Mouse (Mus musculus): Measurements from ENCODE around the gene Ccnd2. TPM values are rescaled to one million over a fixed set of nuclear protein-coding genes. Genes with fewer than 3 reads are reported as not detected.

The Ccnd2 gene
- polyA plus RNA-seq, 2 experiments = 143 to 1,147 TPM

DNA sequence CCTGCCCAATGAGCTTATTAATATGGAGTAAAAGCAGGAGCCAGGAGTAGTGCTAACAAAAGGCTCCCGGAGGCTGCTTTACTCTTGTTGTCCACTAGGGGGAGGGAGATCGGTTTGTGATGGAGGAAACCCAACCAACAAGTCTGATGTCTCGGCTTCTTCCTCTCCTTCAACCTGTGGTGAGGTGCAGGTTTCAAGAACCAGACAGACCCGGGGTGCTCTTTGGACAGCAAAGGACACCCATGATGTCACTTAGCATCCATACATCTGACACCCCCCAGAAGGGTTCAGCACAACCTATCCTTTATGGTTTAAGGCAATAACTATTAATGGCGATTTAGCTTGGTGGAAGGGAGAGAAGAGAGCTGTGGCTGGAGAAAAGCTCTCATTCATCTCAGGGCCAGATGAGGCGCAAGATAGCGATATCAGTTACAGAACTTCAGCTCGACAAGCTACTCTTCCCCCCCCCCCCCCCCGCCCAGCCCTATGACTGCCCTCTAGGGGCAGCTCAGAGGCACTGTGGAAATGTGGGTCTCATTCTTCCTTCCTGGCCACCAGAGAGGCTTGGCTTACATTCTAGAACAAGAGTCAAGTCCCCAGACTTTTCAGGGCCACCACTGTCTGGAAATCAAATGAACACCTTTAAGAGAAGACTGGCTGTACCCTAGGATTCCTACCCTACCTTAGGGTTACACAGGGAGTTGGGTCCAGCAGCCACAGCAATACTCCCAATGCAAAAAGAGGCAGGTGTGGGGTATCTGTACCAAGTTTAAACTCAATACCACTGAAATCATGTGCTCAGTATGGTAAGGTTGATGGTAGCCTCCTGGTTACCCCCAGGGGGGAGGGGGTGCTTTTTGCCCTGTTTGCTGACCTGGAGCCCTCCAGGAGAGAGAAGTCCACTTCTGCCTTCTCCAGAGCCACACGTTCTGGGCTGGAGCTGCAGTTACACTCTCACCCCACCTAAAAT, 9.6 kb downstream of the Ccnd2 start:
- TF ChIP-seq POLR2A (IDR thresholded peaks at IDR 0.05; ENCODE audit: borderline replicate concordance, extremely low read depth, insufficient read depth, insufficient read length) = no peak
- H3K4me1 ChIP-seq (ENCODE audit: control insufficient read depth, insufficient read depth, low read length) = peaks cover 19% of the 10 kb centered on the region
- ATAC-seq (ENCODE audit: low FRiP score, low read depth) = peak; percentile 21; the same call in 1 of the 2 replicates
- H3K27ac ChIP-seq (replicated peaks; ENCODE audit: low read depth, low read length) = no peak overlapping the region
- DNase-seq (ENCODE audit: low spot score) = peak; percentile 85
- H3K36me3 ChIP-seq (ENCODE audit: control insufficient read depth, insufficient read depth, low read length) = peaks cover 91% of the 10 kb centered on the region
- H3K27me3 ChIP-seq (ENCODE audit: control insufficient read depth, insufficient read depth, low read length) = no peaks in the 10 kb centered on the region
- no peak overlapping the region for H3K4me2 ChIP-seq (replicated peaks; ENCODE audit: low read depth, low read length, severe bottlenecking)
- H3K9me3 ChIP-seq (ENCODE audit: control insufficient read depth, low read length) = no peaks in the 10 kb centered on the region
- H3K9ac ChIP-seq (ENCODE audit: low read depth, low read length, severe bottlenecking) = no peak overlapping the region
- 37% methylated on average over 7 of the region's 10 CpGs for WGBS
- no peak overlapping the region for H3K4me3 ChIP-seq (replicated peaks; ENCODE audit: low read length)

DNA sequence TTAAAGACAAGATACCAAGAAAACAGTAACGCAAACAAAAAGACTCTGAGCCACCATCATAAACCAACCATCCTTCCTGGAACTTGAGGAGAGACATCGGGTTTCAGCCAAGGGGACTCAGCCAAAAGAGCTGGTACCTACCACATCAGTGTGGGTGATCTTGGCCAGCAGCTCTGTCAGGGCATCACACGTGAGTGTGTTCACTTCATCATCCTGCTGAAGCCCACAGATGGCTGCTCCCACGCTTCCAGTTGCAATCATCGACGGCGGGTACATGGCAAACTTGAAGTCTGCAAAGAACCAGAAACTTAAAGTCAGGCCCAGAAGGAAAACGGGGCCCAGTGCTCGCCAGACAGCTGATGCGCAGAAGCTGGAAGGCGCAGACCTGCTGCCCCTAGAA, 13.0 kb downstream of the Ccnd2 start:
- Histone ChIP-seq H3K9ac (ENCODE audit: low read depth, low read length, severe bottlenecking) (no peak overlapping the region), H3K4me2 (replicated peaks; ENCODE audit: low read depth, low read length, severe bottlenecking) (no peak overlapping the region), H3K9me3 (ENCODE audit: control insufficient read depth, low read length) (no peaks in the 10 kb centered on the region), H3K36me3 (ENCODE audit: control insufficient read depth, insufficient read depth, low read length) (peaks cover 91% of the 10 kb centered on the region), H3K27ac (replicated peaks; ENCODE audit: low read depth, low read length) (no peak overlapping the region), H3K4me1 (ENCODE audit: control insufficient read depth, insufficient read depth, low read length) (peaks cover 6% of the 10 kb centered on the region; the same call in 1 of the 2 replicates), H3K27me3 (ENCODE audit: control insufficient read depth, insufficient read depth, low read length) (no peaks in the 10 kb centered on the region), H3K4me3 (replicated peaks; ENCODE audit: low read length) (no peak overlapping the region)
- ATAC-seq (ENCODE audit: low FRiP score, low read depth) (no peak), DNase-seq (ENCODE audit: low spot score) (no peak)
- TF ChIP-seq POLR2A (IDR thresholded peaks at IDR 0.05; ENCODE audit: borderline replicate concordance, extremely low read depth, insufficient read depth, insufficient read length) = no peak
- WGBS = 96% methylated on average over 11 of the region's 11 CpGs

DNA sequence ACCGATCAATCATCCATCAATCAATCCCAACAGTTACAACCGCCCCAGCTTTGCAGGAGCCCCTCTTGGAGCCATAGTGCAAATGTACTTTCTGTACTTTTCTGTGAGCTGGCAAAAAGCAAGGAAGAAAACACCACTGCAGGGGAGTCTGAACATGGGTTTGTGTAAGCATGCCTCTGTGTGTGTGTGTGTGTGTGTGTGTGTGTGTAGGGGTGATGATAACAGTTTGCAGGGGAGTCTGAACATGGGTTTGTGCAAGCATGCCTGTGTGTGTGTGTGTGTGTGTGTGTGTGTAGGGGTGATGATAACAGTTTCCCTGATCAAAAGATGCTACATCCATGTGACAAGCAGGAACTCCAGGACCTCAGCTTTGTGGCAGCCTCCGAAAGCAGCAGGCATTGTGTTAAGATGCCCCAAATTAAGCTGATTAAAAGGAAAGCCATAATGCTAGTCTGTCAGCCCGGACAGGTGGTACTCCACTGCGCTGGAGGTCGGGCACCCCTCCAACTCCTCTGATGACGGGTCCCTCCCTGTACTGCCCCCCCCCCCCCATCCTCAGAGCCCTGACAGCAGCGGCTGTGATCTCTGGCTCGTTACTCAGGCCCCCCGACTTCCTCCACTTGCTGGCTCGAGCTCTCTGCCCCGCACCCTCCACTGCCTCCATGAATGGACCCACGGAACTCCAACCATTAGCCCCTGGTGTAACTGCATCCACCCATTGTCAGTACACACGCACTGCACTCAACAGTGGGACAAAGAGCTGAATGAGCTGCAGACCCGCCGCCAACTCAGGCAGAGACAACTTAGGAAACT, 18.4 kb downstream of the Ccnd2 start:
- Histone ChIP-seq H3K36me3 (ENCODE audit: control insufficient read depth, insufficient read depth, low read length) (peaks cover 98% of the 10 kb centered on the region), H3K9ac (ENCODE audit: low read depth, low read length, severe bottlenecking) (no peak overlapping the region), H3K4me1 (ENCODE audit: control insufficient read depth, insufficient read depth, low read length) (no peaks in the 10 kb centered on the region), H3K27ac (replicated peaks; ENCODE audit: low read depth, low read length) (no peak overlapping the region), H3K4me3 (replicated peaks; ENCODE audit: low read length) (no peak overlapping the region), H3K4me2 (replicated peaks; ENCODE audit: low read depth, low read length, severe bottlenecking) (no peak overlapping the region), H3K9me3 (ENCODE audit: control insufficient read depth, low read length) (no peaks in the 10 kb centered on the region), H3K27me3 (ENCODE audit: control insufficient read depth, insufficient read depth, low read length) (no peaks in the 10 kb centered on the region)
- ATAC-seq (ENCODE audit: low FRiP score, low read depth) (no peak), DNase-seq (ENCODE audit: low spot score) (no peak)
- 73% methylated on average over 16 of the region's 16 CpGs for WGBS
- TF ChIP-seq POLR2A (IDR thresholded peaks at IDR 0.05; ENCODE audit: borderline replicate concordance, extremely low read depth, insufficient read depth, insufficient read length) = no peak

DNA sequence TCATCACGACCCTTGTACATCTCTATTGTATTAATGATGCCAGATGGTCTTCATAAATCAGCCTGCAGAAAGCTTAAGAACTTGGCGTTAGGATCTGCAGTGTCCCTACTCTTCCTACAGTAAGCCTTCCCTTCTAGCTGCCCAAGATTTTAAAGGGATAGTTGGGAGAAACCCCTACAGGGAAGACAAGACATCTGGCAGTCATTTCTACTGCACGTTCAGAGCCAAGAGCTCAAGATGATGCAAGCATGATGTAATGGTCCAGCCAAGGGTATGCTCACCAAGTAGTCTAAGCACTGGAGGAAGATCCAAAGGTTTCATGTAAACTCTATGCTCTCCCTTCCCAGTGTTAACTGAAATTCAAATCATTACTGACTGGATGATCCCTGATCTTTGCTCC, 19.3 kb downstream of the Ccnd2 start:
- DNase-seq (ENCODE audit: low spot score) (no peak), ATAC-seq (ENCODE audit: low FRiP score, low read depth) (no peak)
- Histone ChIP-seq H3K4me2 (replicated peaks; ENCODE audit: low read depth, low read length, severe bottlenecking) (no peak overlapping the region), H3K4me1 (ENCODE audit: control insufficient read depth, insufficient read depth, low read length) (no peaks in the 10 kb centered on the region), H3K4me3 (replicated peaks; ENCODE audit: low read length) (no peak overlapping the region), H3K9me3 (ENCODE audit: control insufficient read depth, low read length) (no peaks in the 10 kb centered on the region), H3K36me3 (ENCODE audit: control insufficient read depth, insufficient read depth, low read length) (peaks cover 98% of the 10 kb centered on the region), H3K9ac (ENCODE audit: low read depth, low read length, severe bottlenecking) (no peak overlapping the region), H3K27me3 (ENCODE audit: control insufficient read depth, insufficient read depth, low read length) (no peaks in the 10 kb centered on the region), H3K27ac (replicated peaks; ENCODE audit: low read depth, low read length) (no peak overlapping the region)
- 64% methylated on average over 3 of the region's 3 CpGs for WGBS
- no peak for TF ChIP-seq POLR2A (IDR thresholded peaks at IDR 0.05; ENCODE audit: borderline replicate concordance, extremely low read depth, insufficient read depth, insufficient read length)

DNA sequence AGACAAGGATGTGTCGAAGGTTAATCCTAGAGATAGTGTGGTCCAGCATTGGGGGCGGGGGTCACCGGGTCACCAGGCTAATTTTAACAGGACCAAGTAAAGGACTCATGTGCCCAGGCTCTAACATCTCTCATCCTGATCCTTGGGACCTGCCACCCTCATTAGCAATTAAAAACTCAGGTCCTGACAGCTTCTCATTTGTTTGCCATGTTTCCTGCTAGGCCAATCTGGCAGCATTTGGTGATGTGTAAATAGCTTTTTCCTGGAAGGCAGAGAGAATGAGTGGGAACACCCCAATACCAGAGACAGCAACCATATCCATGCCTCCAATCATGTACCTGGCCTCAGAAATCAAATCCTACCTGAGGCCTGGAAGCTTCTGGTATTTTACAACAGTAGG, 20.0 kb downstream of the Ccnd2 start:
- ATAC-seq (ENCODE audit: low FRiP score, low read depth) (no peak), DNase-seq (ENCODE audit: low spot score) (no peak)
- Histone ChIP-seq H3K9me3 (ENCODE audit: control insufficient read depth, low read length) (no peaks in the 10 kb centered on the region), H3K4me2 (replicated peaks; ENCODE audit: low read depth, low read length, severe bottlenecking) (no peak overlapping the region), H3K27me3 (ENCODE audit: control insufficient read depth, insufficient read depth, low read length) (no peaks in the 10 kb centered on the region), H3K36me3 (ENCODE audit: control insufficient read depth, insufficient read depth, low read length) (peaks cover 98% of the 10 kb centered on the region), H3K4me3 (replicated peaks; ENCODE audit: low read length) (no peak overlapping the region), H3K9ac (ENCODE audit: low read depth, low read length, severe bottlenecking) (no peak overlapping the region), H3K4me1 (ENCODE audit: control insufficient read depth, insufficient read depth, low read length) (no peaks in the 10 kb centered on the region), H3K27ac (replicated peaks; ENCODE audit: low read depth, low read length) (no peak overlapping the region)
- WGBS = 94% methylated on average over 3 of the region's 3 CpGs
- TF ChIP-seq POLR2A (IDR thresholded peaks at IDR 0.05; ENCODE audit: borderline replicate concordance, extremely low read depth, insufficient read depth, insufficient read length) = no peak
